Mouse (Mus musculus) layer of hippocampus, postnatal 25 days (tissue): ENCODE results near the gene Siah1a. TPM values are rescaled to one million over a fixed set of nuclear protein-coding genes. Genes with fewer than 3 reads are reported as not detected.

Experiments
- DNase-seq, 2 experiments: peaks; one replicate each; pipeline ENCODE4 v3.0.0; 2022; ENCODE audit warnings: mixed read lengths in 2 of 2, low spot score in 1 of 2; ENCODE audit errors: extremely low spot score in 1 of 2
- total RNA-seq, 2 experiments: library from RNA; stranded (reverse); gene quantifications; 2 replicates each; pipeline ENCODE4 v1.2.3; 2021

The Siah1a gene
- total RNA-seq, 2 experiments from 2014 or later, result 31.5 to 35.7 TPM

DNA sequence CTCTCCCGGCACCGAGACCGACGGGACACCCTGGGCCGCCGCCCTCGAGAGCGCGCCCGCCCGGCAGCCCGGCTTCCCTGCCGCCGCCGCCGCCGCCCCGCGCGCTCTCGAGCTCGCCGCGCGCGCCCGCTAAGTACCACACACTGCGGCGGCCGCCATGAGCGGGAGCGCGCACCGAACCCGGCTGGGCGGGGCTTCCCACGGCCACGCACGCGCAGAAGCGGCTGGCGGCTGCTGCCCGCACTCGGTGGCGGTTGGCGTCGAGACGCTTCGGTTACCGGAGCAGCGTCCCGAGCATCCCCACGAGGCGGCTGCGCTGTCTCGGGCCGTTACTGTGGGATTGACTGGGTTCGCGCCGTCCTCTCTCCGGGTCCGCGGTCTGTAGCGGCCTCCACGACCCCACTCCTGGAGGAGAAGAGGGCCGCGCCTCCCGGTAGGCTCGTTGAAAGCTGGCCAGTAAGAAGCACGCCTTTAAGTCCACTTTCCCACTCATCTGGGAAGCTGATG is 254 bp upstream of the Siah1a start:
- DNase-seq, result peak; percentile 91 to 93

DNA sequence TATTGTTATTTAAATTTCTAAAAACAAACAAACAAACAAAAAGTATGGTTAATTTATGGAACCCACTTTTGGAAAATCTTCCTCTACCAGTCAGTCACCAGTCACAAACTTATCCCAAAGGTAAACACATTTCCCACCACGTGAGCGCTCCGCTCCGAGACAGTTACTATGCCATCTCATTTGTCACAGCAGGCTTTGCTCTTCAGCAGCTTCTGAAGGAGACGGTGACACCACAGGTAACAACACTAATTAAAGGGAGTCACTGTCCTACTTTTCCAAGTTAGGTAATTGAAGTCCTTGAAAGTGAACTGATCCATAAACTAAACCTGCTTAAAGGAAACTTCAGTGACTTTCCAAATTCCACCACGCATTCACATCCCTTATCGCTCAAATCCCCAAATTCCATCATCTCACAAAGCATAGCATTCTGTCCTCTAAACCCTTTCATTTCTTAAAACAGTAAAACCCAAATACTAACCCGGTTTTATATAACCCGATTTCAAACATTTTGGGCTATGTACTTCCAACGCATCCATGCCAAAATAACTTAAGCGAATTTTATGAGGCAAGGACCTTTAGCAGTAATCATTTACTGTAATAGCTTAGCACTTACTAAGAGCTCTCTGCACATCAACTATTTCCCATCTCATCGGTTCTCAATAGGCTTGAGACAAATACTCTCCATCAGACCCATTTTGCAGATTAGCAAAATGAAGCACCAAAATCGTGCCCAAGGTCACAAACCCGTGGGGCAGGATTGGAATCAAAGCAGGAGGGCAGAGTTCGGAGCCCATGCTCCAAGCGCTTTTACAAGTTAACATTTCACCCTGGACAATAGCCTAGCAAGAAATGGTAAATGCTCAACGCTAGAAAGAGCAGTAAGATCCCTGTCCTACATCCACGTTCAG is 1.2 kb downstream of the Siah1a start:
- no peak for DNase-seq

DNA sequence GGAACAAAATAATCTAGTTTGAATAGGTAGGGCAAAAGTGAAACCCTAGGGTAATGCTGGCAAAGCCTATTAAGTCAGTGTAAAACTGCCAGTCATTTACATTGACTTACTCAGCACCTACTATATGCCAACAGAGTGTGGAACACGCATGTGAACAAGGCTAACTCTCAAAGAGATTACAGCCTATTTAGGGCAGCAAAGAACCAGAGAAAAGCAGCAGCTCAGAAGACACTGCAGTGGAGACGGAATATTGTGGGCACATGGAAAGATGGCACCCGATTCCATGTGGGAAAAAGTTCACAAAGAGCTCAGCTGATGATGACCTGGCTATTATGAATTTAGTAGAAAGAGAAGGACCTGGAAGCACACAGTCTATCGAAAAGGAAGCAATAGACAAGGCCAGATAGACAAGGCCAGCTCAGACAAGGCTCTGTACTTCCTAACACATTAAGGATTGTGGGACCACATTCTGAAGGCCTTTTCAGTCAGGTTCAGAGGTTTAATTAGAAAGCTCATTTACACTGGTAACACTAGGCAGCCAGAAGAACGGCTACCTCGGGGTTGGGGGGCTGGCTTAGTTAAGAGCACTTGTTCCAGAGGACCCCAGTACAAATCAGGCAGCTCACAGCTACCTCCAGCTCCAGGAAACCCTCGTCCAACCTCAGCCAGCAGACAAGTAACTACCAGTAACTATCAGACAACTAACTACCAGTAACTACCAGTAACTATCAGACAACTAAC is 3.0 kb downstream of the Siah1a start:
- DNase-seq, result no peak

DNA sequence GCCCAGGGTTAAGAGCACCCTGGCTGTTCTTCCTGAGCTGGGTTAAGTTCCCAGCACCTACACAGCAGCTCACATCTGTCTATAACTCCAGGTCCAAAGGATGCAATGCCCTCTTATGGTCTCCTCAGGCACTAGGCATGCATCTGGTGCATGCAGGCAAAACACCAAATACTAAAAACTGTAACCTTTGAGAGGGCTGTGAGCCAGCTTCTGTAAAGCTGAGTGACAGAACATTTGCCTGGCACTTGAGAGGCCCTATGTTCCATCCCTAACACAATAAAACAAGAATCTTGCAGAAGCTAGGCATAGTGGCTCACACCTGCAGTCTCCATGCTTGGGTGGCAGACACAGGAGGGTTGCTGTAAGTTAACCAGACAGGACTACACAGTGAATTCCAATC is 4.1 kb downstream of the Siah1a start:
- DNase-seq, result no peak

DNA sequence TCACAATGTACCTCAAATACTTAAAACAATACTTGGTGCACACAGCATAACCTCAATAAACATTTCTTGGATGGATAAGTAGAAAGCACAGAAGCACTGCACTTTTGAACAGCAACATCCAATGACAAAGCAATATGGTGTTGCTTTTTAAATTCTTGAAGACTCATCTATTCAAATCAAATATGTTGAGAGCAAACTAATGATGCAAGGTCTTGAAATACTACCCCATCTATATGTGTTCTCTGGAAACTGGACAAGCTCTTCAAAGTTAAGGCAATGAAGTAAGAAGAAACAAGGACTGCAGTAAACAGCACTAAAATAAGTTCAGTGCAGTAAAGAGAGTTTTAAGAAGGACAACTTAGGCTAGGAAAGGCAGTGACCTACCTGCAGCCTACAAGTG is 4.8 kb downstream of the Siah1a start:
- no peak for DNase-seq

DNA sequence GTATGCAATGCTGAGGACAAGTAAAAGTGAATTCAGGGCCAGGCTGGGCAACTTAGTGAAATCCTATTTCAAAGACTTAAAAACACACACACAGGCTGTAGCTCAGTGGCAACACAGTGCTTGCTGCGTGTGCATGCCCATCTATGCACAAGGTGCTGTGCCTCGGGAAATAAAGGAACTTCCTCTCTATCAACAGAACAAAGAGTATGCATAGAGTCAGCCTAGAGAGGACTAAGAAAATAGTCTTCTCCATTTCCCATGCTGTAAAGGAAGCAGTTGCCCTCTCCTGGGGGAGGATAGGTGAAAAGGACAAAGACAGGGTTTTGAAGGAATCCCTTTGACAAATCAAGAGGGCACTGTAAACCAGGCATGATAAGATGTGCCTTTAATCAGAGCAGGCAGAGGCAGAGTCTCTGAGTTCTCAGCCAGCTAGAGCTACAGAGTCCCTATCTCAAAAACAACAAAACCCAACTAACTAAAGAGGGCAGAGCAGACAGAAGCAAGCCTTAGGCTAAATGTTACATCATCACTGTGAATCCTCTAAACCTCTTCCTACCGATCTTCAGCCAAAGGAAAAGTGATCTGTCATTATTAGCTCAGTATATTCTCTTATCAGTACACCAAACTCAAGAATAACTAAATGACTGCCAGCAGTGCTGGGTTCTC is 10.2 kb downstream of the Siah1a start:
- no peak for DNase-seq

DNA sequence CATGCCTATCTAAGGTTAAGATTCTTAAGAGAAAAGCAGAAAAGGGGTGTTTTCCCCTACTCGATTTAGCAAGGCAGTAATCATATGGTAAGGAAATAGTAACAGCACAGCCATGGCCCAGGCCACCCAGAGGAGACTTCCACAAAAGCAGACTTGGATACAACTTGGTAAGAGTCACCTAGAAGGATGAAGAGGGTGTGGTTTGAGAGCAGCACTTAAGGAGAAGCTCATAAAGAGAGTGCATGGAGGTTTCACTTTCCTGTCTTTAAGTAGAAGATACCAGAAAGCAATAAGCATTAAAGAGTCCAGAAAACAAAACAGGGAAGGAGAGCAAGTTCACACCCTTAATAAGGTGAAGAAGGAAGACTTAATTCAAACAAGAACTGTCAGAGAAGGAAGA is 10.8 kb downstream of the Siah1a start:
- no peak for DNase-seq

DNA sequence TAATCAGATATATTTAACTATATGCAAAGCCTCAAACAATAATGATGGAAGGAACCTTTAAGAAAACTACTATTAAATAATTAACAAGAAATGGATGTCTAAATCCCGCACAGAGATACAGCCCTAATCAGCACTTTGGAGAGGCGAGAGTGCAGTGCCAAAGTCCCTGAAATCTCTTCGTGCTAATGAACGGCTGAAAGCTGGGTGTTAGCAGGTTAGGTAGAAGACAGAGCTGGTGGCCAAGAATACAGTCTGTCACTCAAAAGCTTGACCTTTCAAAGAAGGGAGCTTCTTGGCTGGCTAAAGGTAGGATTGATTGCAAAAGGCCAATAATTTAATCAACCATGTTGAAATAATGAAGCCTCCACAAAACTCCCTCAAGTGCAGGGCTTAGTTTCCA is 11.6 kb downstream of the Siah1a start:
- DNase-seq, result no peak

DNA sequence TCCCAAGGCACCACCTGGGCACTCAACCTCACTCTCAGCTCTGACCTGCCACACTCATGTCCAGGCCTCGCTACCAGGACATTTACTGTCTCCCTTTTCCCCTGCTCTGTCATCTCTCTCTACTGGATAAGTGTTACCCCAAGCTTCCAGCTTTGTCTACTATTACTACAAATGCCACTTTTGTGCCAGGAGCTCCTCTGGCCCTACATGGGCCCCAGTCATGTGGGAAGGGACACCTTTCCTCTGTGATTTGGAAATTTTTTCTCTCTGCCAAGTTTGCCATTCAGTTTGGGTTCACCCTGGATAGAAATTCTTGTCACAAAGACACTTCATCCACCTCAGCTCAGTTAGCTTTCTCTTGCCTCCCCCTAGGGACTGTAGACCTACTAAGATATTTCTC is 14.9 kb downstream of the Siah1a start:
- no peak for DNase-seq

DNA sequence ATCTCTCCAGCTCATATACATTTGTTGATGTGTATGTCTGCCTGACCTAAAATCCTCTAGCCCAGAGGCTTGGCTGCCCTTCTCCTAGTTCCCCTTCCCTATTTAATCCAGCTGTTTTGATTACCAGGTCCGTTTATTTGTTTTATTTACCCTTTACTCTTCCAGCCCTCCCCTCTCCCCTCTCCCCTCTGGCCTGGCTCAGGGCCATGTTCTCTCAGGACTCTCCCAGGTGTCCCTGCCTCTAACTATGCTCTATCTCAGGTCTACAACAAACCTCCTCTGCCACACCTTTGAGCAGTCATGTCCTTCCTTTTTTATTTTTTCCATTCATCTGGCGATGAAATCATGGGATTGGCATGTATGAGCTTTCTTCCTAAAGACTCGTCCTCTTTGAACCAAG is 15.4 kb downstream of the Siah1a start:
- DNase-seq, result no peak

DNA sequence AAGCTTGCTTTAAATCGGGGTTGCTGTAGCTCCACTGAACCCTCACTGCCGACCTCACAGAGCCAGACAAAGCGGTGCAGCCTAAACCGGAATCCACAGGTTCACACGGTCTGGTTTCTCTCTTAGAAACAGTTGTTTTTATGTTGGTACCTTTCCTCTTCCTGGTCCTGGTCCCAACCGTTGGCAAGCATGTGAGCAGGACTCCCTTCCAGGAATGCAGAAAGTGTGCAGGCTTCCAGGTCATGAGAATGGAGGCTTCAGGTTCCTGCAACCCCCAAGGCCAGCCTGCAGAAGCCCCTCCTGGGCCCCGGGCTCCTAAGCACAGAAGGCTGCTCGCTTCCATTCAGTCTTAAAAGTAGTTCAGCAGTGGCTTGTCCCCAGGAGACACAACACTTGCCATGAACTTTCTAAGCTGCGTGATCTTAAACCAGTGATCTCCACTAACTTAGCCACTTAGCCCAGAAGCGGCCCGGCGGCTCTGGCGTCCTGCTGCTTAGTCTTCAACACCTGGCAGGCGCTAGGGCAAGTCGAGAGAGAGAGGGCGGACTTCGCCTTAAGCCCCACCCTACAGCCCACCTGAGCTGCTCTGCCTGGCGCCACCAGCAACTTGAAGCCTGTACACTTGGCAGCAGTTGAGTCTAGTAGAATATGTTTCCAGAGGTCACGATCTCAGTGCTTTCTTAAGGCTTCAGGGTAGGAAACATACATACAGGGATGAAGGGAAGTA is 17.3 kb downstream of the Siah1a start:
- no peak for DNase-seq

DNA sequence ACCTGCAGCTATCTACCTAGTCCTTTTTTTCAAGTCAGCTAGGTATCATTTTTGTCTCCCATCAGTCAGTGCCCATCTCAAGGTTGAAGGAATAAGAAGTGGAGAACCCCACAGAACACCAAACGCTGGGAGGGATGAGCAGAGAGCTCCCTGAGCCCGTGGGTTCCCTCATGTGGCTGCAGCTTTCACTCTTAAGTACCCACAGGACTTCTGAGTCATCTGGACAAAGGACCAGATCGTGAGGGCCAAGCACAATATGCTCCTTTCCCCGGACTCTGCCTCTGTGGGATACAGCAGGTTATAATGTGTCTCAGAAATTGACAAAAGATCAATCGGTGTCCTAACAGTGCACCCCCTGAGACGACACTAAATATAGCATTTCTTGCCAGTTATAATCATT is 18.8 kb downstream of the Siah1a start:
- DNase-seq, result no peak

DNA sequence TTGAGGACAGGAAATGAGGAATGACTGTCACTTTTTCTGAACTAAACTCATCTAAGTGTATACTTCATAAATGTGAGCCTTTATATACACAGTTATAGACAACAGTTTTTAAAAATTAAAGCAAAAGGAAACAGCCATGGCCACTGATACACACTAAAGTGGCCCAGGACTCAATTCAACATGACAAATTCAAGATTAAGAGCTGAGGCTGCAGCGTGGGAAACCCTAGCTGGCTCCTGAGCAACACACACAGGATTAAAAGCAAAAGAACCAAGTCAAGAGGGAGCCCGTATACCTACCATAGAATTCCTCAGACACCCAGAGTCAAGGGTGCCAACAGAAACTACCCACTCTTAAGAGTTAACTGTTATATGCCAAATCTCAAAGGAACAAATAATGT is 24.2 kb downstream of the Siah1a start:
- no peak for DNase-seq

DNA sequence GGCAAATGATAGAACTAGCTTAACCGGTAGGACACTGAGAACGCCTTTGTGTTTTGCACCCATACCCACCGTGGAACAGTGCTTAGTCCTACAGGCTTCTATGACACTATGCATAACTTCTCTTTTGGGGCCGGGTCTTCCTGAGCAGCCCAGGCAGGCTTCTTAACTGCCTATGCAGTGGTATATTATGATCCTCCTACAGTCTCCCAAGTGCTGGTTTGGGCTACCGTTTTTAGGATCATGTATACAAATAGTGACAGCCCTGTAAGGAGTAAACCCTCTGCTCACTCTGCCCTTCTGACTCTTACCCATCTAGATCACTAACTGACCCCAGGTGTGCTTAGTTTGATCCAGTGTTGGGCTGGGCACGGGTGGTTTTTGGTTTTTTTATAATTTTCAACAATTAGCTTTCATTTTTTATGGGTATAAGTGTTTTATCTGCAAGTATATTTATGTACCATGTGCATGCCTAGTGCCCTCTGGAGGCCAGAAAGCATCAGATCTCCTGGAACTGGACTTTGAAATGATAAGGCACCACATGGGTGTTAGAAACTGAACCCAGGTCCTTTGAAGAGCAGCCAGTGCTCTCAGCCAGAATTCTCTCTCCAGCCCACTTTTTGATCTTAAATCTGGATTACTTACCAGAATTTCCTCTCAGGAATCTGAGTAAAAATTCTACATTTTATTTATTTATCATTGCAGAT is 24.8 kb downstream of the Siah1a start:
- no peak for DNase-seq

DNA sequence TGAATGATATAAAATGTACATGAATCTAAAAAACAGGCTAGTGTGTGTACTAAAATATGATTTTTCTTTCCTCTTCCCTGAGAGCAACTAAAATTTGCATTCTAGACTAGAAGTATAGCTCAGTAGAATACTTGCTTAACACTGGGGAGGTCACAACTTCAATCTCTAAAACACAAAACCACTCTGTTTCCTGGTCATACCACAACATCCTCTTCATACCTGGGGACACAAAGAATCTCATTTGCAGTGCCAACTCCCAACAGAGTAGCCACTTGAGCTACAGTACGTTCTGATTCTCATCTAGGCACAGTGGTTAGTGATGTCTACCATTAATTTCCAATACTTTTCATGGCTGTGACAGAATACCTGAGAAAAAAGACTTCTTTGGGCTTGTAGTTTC is 26.4 kb downstream of the Siah1a start:
- no peak for DNase-seq

DNA sequence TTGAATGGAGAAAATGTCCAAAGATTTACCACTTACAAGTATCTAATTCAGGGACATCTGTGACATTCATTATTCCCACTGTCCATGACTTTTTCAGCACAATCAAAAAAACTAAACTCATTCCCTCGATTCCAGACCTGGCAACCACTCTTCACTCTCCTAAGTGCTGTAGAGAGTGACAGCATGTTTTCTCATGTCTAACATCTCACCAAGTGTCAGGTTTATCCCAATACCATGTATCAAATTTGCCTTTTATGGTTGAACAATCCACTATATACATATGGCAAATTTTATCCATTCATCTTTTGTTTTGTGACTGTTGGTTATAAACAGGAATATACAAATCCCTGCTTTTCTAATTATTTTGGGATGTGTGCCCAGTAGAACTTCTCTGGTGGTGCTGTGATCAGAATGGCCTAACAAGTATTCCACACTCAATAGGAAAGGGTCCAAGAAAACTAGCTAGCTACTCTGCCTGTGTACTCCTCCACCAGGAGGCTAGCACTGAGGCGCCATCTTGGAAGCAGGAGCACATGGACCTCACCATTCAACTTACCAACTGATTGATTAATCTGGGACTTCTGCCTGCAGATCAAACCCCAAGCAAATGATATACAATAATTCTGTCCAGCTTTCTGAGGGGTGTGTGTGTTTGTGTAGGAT is 27.3 kb downstream of the Siah1a start:
- DNase-seq, result no peak

DNA sequence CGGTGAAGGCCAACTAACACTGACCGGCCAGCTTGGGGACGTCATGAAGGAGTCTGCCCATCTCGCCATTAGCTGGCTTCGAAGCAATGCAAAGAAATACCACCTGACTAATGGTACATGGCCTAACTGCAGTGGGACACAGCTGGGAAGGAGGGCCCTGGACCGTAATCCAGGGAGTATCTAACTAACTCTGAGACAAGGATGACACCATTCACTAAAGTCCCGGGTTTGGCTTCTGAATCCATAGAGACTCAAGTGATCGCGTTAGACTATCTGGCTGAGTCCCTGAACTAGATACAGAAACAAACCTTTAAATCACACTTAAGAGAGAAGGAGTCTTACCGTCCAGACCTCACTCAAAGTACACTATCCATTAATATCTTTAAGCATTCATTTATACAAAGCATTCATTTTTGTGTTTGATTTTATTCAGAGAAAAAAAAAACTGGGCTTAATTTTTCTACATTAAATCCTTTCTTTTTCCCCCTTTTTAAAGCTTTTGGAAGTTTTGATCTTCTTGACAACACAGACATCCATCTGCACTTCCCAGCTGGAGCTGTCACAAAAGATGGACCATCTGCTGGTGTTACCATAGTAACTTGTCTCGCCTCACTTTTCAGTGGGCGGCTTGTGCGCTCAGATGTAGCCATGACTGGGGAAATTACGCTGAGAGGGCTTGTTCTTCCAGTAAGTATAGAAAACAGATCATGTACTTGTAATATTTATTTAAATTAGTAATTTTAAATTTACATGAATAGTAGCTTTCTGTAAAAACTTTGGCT is 32.1 kb downstream of the Siah1a start:
- DNase-seq, result peak in 1 of 2 experiments; percentile 57

DNA sequence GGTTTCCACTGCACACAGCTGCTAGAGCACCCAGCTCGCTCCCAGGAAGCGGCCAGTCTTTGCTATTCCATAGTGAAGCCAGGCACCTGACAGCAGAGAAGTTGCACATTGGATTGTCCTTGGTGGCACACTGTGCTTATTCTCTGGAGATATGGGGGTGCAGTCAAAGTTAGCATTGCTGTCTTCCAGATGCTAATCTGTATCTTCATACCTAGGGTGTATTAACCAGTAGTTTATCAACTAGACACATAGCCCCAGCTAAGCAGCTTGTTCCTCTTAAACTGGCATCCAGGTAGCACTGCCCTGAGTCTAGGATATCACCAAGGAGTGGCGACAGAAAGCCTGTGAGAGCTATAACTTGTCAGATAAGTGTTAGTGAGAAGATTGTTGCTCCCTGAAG is 33.1 kb downstream of the Siah1a start:
- DNase-seq, result no peak

DNA sequence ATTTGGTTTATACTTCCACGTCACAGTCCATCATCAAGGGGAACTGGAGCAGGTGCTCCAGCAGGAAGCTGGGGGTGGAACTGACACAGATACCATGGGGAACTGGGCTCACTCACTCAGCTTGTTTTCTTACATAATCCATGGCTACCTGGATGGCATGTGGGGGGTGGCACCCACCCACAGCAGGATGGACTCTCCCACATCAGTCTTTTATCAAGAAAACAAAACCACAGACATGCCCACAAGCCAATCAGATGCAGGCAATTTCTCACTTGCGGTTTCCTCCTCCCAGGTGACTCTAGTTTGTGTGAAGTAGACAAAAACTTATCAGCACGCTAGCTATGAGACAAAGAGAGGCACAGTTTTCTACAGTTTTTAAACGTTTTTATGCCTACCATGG is 37.9 kb downstream of the Siah1a start:
- DNase-seq, result no peak
